Mouse (Mus musculus): ENCODE measurements around the gene Epb41l3.
"Not testable (repeated sequence)": the region's sequence is repeated elsewhere in the genome, so short reads cannot be mapped to it uniquely, and the experiment has no call there.

The Epb41l3 gene

GRCm38 (mm10) chr17:69105799-69106401 lies 30.4 kb downstream of the Epb41l3 start:
- peak in 1 of 2 experiments; percentile 58 for DNase-seq (ENCODE audit: low spot score in 2 of 2)

DNA sequence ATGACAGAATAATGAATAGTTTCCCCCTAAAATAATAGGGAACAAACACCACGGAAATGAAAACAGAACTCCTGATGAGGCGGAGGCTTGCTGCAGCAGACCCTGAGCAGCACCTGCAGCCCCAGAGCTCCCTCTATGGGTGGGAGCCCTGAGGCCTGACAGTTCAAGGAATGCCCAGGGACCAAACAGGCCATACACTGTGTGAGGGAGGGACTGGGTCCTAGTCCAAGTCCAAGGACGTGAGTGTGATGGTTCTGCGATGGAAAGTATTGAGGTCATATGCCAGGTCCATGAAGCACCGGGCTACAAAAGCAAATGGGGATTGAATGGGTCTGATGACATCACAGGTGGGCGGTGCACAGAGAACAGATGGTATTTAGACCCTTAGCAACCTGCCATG lies 33.7 kb downstream of the Epb41l3 start:
- DNase-seq (ENCODE audit: low spot score in 2 of 2): peak in 1 of 2 experiments; percentile 54

- no peak for DNase-seq (ENCODE audit: low spot score in 2 of 2)
Observed at GRCm38 (mm10) chr17:69112232-69112631, 36.7 kb downstream of the Epb41l3 start.

- DNase-seq (ENCODE audit: low spot score in 2 of 2): no peak
Observed at GRCm38 (mm10) chr17:69119183-69119582, 43.7 kb downstream of the Epb41l3 start.

DNA sequence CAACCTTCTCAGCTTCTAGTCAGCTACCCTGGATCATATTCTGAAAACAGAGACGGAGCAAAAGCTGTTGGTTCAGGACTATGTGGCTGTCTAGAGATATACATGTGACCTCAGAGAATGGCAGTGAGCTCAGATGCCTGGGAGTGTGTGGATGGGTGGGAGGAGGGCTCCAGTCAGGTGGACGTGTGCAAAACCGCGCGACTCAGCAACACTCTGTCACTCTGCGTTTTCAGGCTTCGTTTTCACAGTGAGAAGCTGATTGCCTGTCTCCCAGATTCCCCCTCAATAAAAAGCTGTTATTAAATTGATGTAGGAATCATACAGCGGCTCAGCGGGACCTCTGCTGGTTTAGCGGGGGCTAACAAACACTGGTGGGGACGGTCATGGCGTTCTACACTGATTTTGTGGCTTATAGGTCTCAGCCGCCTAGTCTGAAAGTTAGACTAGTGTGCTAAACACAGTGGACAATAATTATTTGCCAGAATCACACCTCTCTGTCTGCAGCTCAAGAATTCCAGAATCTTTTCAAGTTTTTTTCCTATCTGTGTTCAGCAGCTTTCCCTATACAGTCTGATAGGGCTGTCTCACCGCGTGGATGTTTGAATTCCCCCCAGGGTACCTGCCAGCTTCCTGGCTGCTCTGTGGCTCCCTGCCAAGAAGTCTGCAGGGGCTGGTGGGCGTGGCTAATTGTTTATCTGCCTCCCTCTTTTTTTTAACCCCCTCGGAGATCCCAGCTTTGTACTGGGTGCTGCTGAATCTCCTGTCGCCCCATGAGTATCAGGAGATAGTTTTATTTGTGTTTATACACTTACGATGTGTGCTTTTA lies 45.3 kb downstream of the Epb41l3 start:
- DNase-seq (ENCODE audit: low spot score in 2 of 2): no peak

GRCm38 (mm10) chr17:69122403-69122802 lies 46.9 kb downstream of the Epb41l3 start:
- DNase-seq (ENCODE audit: low spot score in 2 of 2): not testable (repeated sequence)

DNA sequence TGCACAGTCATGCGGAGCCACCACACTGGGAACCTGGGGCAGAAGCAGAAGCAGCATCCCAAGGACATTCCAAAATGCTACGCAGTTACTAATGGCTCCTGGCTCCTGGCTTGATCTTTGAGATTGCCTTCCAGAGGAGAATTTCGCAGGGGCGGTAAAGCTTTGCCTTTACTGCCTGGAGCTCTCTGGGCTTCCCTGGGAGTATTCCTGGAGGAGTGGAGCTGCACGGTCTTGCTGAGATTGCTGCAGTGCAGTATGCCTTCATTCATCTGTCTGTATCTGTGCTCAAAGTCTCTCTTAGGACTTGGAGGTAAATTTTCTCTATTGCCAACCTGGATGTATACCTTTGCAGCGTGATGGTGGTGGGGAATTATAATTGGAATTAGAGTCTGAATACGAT lies 52.0 kb downstream of the Epb41l3 start:
- no peak for DNase-seq (ENCODE audit: low spot score in 2 of 2)

GRCm38 (mm10) chr17:69127981-69128380 lies 52.5 kb downstream of the Epb41l3 start:
- no peak for DNase-seq (ENCODE audit: low spot score in 2 of 2)

DNA sequence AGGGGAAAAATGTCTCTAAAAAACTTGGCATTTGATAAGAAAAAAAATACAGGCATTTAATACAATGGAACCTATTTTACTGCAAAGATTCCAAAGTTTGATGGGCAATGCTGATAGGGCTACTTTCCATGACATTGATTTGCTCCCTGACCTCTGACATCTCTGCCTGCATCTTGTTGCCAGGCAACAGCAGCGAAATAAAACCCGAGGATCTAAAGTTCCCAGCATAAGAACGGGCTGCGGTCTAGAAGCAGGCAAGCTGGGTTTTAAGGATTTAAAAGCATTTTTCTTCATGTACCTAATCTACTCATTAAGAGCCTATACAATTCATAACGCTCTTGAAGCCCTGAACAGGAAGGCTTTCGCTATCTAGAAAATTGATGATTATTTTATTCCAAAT lies 54.0 kb downstream of the Epb41l3 start:
- DNase-seq (ENCODE audit: low spot score in 2 of 2): no peak

DNA sequence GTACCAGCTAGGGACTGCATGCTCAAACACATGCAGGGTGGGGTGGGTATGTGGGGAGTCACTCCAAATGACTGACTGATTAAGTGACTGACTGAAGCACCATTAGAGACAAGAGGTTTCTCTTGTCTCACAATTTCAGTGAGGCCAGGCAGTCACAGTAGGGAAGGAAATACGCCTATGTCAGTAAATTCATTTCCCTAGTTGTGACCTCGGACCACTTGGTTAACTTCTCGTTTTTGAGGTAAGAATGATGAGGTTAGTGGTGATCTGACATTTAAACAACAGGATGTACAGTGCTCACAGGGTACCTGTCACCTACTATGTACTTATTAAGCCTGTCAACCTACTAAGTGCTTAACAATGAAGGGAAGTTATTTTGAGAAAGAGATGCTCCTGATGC lies 67.5 kb downstream of the Epb41l3 start:
- no peak for DNase-seq (ENCODE audit: low spot score in 2 of 2)

- no peak for DNase-seq (ENCODE audit: low spot score in 2 of 2)
Observed at GRCm38 (mm10) chr17:69150826-69151225, 75.3 kb downstream of the Epb41l3 start.

DNA sequence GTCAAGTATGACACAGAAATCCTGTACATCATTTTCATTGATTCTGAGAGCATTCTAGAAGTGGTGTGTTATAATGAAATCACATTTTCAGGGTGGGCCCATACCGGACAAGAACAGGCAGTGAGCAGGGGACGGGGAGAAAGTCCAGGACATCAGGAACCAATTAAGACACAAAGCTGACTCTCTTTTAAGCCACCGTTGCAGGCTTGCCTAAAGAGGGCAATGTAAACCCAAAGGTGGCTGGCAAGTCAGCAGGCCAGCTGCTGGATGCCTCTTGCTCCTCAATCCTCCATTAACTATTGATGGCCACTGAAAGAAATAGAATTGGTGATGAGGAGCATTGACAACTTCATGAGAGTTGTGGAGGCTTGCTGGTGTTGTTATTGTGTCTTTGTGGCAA lies 75.8 kb downstream of the Epb41l3 start:
- no peak for DNase-seq (ENCODE audit: low spot score in 2 of 2)

DNA sequence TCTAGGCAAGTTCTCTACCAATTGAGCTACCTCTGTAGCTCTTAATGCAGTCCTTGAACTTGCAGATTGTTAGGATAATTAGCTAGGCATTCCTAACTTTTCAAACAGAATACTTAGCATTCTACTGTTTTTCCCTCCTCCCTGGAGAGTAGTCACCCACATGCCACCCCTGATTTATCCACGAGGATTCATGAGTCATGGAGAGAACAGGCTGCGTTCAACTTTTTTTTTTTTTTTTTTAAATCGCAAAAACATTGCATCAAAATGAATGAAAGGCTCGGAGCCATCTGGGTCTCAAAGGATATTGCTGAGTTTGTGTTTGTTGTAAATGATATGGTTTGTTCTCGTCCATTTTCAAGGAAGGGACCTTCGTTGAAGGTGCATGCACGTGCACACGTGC lies 79.6 kb downstream of the Epb41l3 start:
- DNase-seq (ENCODE audit: low spot score in 2 of 2): no peak

DNA sequence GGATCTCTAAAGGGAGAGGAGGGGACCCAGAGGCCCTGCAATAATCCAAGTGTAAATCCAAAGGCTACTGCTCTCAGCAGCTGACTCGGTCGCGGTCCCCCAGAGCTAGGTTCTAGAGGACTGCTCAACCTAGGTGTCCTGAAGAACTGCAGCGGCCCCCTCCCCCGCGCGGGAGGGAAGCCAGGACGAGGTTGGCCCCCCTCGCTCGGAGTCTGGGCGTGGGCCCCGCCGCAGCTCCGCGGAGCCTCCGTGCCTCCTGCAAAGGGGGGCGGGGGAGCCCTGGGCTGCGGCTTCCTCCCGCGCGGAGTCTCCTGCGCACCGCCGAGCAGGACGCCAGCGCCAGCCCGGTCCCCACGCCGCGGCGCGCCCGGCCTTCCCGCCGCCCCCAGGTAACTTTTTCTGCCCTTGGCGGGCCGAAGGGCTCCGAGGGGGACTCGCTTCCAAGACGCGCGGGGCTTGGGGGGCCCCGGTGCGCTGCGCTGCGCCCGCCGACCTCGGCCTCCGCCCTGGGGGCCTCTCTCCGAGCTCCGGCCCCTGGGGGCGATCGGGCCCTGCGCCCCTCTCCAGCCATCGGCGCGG lies 81.1 kb downstream of the Epb41l3 start:
- DNase-seq (ENCODE audit: low spot score in 2 of 2): peak; percentile 47 to 68

DNA sequence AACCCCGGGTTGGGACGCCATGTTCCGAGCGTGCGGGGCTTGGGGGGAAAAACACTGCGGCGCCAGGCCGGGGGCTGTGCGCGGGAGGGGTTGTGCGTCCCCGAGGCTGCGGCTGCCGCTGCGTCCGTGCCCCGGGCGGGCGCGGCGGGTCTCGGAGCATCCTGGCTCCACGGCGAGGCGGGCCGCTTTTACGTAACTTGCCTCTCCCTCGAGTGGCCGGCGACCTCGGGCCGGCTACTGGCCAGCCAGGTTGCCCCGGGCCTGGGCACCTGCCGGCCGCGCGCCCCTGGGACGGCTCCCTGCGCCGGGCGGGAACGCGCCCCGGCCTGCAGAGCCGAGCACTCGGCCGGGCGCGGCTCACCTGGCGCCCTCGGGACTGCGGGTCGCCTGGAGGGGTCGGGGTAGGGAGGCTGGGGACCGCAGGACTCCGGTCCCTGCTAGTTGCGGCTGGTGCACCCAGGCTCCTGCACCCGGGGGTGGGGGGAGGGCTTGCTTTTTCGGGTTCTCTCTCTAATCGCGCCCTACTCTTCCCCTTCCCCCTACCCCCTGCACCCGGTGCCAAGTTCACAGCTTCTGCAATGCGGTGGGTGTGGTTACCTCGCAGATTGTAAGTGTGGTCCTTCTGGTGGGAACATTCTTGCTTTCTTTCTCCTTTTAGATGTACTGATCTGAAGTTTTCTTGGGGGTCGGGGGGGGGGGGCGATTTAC lies 81.8 kb downstream of the Epb41l3 start:
- DNase-seq (ENCODE audit: low spot score in 2 of 2): peak in 1 of 2 experiments; percentile 21

GRCm38 (mm10) chr17:69157809-69158185 lies 82.3 kb downstream of the Epb41l3 start:
- DNase-seq (ENCODE audit: low spot score in 2 of 2): no peak

- DNase-seq (ENCODE audit: low spot score in 2 of 2): no peak
Observed at GRCm38 (mm10) chr17:69158690-69159089, 83.2 kb downstream of the Epb41l3 start.

DNA sequence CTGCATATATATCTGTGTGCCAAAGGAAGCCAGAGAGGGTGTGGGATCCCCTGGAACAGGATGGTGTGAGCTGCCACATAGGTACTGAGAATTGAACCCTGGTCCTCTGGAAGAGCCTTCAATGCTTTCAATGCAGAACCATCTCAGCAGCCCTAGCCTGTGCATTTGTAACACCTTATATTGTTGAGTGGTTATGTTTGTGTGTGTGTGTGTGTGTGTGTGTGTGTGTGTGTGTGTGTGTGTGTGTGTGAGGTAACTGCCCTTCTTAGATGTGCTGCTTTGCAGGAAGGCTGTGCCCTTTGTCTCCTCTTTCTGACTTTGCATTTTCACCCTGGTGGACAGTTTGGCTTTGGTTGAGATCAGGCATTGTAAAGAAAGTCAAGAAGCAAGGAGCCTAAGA lies 87.2 kb downstream of the Epb41l3 start:
- DNase-seq (ENCODE audit: low spot score in 2 of 2): no peak

DNA sequence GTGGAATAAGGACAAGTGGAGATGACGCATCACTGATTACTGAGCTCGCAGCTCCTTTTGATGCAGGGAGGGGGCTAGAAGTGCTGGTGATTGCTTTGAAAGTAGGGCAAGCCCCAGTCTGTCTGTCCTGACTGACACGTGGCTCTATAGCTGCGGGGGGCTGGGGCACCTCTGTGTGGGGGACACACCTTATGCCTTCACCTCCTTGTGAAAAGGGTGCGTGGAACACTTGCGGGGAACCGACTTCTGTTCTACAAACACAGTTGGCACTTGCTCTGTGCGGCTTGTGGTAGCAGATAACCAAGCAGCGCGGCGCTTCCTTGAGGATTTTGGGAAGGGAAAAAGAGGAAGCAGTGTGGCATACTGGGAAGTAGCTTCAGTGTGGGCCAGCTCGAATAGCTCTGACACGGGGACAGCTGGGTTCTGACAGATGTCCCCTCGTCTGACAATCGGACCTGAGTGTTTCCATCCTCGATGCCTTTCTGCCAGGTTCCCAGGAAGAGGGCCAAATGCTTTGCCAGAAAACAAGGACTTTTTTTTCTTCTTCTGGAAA lies 101.5 kb downstream of the Epb41l3 start:
- no peak for DNase-seq (ENCODE audit: low spot score in 2 of 2)

DNA sequence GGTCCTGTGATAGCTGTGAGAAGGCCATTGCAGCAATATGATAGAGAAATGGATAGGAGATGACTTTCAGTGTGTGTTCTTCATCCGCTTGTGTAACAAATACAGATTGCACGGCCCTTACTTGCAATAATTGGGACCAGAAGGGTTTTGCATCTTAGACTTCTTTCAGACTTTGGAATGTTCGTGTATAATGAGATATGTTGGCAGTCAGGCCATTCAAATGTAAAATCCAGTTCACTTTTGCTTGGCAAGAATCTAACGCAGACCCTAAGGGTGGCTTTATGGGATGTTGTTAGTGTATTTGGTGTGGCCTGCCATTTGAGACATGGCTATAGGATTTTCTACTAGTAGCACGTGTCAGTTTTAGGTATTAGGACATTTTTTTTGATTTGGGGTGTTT lies 102.5 kb downstream of the Epb41l3 start:
- no peak for DNase-seq (ENCODE audit: low spot score in 2 of 2)

GRCm38 (mm10) chr17:69180905-69181559 lies 105.5 kb downstream of the Epb41l3 start:
- no peak for DNase-seq (ENCODE audit: low spot score in 2 of 2)
